8 mouse cellular contexts compared by ENCODE assay signal in genomic region chr13:34332762-34333161, GRCm38 (mm10). TPM values are rescaled to one million over a fixed set of nuclear protein-coding genes. Genes with fewer than 3 reads are reported as not detected.
DNase-seq lines count a peak whose midpoint lies in the region; ATAC-seq lines count a peak whose summit lies in the region.

No protein-coding gene starts in this region.

- no peaks in the 10 kb centered on the region for H3K36me3 ChIP-seq in kidney, embryonic 15.5 days
- peaks cover 71% of the 10 kb centered on the region for H3K36me3 ChIP-seq in liver, embryonic 13.5 days

- H3K27me3 ChIP-seq in kidney, embryonic 15.5 days, result no peaks in the 10 kb centered on the region
- no peaks in the 10 kb centered on the region for H3K27me3 ChIP-seq in liver, embryonic 13.5 days

- no peaks in the 10 kb centered on the region for H3K4me1 ChIP-seq in kidney, embryonic 15.5 days
- H3K4me1 ChIP-seq in liver, embryonic 13.5 days (replicated peaks), result peaks cover 99% of the 10 kb centered on the region

- H3K9me3 ChIP-seq in kidney, embryonic 15.5 days (replicated peaks), result no peaks in the 10 kb centered on the region
- H3K9me3 ChIP-seq in liver, embryonic 13.5 days (replicated peaks), result no peaks in the 10 kb centered on the region

- peak; percentile 80 for ATAC-seq in kidney, embryonic 15.5 days (replicated peaks; ENCODE audit: low FRiP score)
- peak; percentile 84 for ATAC-seq in liver, embryonic 13.5 days (ENCODE audit: low read depth)

- DNase-seq in kidney, adult 9 months, result no peak
- DNase-seq in Muller cell, postnatal 12 days (ENCODE audit: inconsistent ontology term), result peak; percentile 66
- peak; percentile 39 for DNase-seq in fibroblast of lung, adult 2 months (ENCODE audit: low read depth)
- DNase-seq in liver, embryonic 13.5 days, result peak; percentile 89
- no peak for DNase-seq in T-cell, adult 2 months (ENCODE audit: low spot score)
- DNase-seq in retina, embryonic 14.5 days (ENCODE audit: low spot score), result no peak
- DNase-seq in layer of hippocampus, postnatal 36 days, result no peak

- 40% methylated on average over 7 of the region's 7 CpGs for WGBS in kidney, embryonic 15.5 days
- 5% methylated on average over 7 of the region's 7 CpGs for WGBS in liver, embryonic 13.5 days (ENCODE audit: insufficient replicate concordance)

- H3K9ac ChIP-seq in kidney, embryonic 15.5 days, result no peak overlapping the region
- peak overlapping the region; percentile 75 for H3K9ac ChIP-seq in liver, embryonic 13.5 days

- H3K4me3 ChIP-seq in kidney, embryonic 15.5 days (replicated peaks), result no peak overlapping the region
- H3K4me3 ChIP-seq in liver, embryonic 13.5 days (replicated peaks), result peak overlapping the region; percentile 34

- no peak overlapping the region for H3K27ac ChIP-seq in kidney, embryonic 15.5 days
- peak overlapping the region; percentile 98 for H3K27ac ChIP-seq in liver, embryonic 13.5 days

- no peak overlapping the region for H3K4me2 ChIP-seq in kidney, embryonic 15.5 days
- H3K4me2 ChIP-seq in liver, embryonic 13.5 days, result peak overlapping the region; percentile 68

RNA-seq across cellular contexts. Expression of gene Slc22a23, which starts 12.2 kb away (rescaled TPM):
- polyA plus RNA-seq in kidney, embryonic 15.5 days (2015; fragmentation: Nextera tagmentation; extraction: Ambion mirVana), result 2.4 and 2.6 TPM in 2 replicates
- 6.2 and 7.7 TPM in 2 replicates for polyA plus RNA-seq in liver, embryonic 13.5 days (2015; fragmentation: Nextera tagmentation; extraction: Ambion mirVana)
- 10 to 100 TPM; 36.0 to 36.5 TPM for total RNA-seq in layer of hippocampus, postnatal 36 days (2021)

Comparison
In these comparisons a context has a peak if more than half of its experiments do, and no peak if none do; other contexts are left out.
1. DNase-seq: peak in Muller cell, postnatal 12 days (single experiment), fibroblast of lung, adult 2 months (single experiment) and liver, embryonic 13.5 days (single experiment); none in kidney, adult 9 months (single experiment), T-cell, adult 2 months (single experiment), retina, embryonic 14.5 days (single experiment) and layer of hippocampus, postnatal 36 days (0 of 2).